Mouse (Mus musculus) embryonic stem cell, embryonic (primary cell): ENCODE measurements at regions not wholly inside any gene's neighbourhood (a gene's known extent, or its start where the extent isn't known, plus 50 kb on each side); places are given as distances from the start of the nearest gene placed in this dataset.

Experiments used
- CTCF ChIA-PET, 4 experiments: fragments of 300-600 bp in 2 of 4; fragments of 350-600 bp in 2 of 4; sonication (Branson Sonifier 250); formaldehyde crosslinking; loops; one replicate each; lab custom pipeline; 2022; ENCODE audit warnings: inconsistent platforms in 2 of 4; lab: Charles Lee
- POLR2A ChIA-PET, 4 experiments: fragments of 300-600 bp in 2 of 4; fragments of 350-600 bp in 2 of 4; sonication (Branson Sonifier 250); formaldehyde crosslinking; loops; one replicate each; lab custom pipeline; 2022; ENCODE audit warnings: antibody characterized with exemption in 4 of 4, inconsistent platforms in 1 of 4; lab: Charles Lee

DNA sequence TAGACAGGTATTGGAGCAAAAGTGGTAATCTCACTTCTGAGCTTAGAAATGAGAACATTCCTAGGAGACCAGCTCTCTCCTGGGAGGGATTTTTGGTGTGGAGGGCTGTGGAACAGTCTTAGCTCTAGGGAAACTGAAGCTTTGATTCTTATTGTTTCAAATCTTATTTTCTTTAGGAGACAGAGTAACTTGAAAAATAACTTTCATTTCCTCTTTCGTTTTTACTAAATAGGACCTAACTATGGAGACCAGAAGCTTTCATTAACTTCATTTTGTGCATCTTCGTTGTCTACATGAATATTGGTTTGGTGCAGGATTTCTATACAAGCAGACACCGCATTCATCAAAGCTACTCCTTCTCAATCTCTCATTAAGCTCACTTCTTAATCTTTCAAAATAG is 1010.5 kb upstream of the Msl3l2 start:
- POLR2A ChIA-PET, result no interaction called here
- CTCF ChIA-PET, result no interaction called here

DNA sequence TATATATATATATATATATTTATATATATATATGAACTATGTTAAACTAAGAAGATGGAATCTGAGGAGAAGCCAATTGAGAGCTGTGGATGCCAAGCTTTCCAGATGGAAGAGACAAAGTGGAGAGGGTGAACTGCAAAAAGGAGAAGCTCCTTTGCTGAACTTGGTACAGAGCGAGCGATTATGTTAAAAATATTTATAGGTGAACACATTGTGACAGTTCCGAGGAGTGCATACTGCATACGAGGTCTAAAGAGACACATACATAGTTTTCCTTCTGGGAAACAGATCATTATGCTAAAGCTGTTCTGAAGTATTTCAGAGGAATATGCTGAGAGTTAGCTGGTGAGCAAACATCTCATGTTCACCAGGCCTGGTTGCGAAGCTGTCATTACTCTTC is 1009.5 kb upstream of the Msl3l2 start:
- ChIA-PET CTCF (no interaction called here), POLR2A (no interaction called here)

DNA sequence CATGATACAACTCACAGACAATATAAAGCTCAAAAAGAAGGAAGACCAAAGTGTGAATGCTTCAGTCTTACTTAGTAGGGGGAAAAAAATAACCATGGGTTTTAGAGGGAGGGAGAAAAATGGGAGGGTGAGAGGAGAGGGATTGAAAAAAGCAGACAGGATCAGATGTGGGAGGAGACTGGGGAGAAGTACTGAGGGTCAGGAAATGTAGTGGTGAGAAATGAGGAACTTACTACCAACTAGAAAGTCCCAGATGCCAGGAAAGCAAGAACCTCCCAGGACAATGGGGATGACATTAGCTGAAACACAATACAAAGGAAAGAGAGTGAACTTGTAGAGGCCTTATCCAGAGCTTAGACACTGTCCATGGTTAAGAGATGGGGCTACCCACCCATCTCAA is 1008.4 kb upstream of the Msl3l2 start:
- ChIA-PET POLR2A (no interaction called here), CTCF (interaction anchor here in 1 of 4 experiments (0.5 kb wide), 1 partner anchor 47 kb away, joined by 3 read pairs; no protein-coding TSS in a partner anchor)

DNA sequence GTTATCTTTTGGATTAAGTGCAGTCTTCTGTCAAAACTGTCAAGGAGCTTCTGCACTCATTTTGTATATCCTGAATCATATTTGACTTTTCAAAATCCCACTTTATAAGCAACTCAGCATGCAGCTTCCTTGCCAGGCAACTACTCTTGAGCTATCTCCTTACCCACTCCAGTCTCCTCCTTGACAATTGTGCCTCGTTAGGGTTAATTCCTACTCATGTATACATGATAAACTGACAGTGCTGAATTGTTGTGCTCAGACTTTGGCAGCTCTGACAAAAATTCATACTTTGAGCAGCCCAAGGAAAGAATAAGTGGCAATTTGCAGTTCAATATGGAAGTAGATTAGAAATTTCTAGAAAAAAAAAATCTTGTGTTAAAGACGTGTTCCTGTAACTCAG is 994.5 kb upstream of the Msl3l2 start:
- ChIA-PET POLR2A (no interaction called here), CTCF (no interaction called here)

DNA sequence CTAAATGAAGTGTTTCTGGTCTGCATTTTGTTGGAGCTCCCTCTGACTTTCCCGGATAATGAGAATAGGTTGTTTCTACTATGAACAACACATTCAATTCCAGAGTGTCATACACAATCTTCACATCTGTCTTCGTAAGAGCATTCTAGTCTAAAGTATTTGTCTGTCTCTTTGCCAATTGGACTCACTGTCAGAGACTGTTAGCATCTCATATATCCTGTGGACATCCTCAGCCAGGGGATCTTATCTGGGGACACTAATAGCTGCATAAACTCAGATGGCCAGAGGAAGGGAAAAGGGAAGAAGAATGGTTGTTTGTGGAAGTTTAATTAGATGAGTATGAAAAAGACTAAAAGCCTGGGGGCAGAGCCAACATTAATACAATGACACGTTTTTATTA is 958.5 kb upstream of the Msl3l2 start:
- CTCF ChIA-PET, result no interaction called here
- POLR2A ChIA-PET, result no interaction called here

DNA sequence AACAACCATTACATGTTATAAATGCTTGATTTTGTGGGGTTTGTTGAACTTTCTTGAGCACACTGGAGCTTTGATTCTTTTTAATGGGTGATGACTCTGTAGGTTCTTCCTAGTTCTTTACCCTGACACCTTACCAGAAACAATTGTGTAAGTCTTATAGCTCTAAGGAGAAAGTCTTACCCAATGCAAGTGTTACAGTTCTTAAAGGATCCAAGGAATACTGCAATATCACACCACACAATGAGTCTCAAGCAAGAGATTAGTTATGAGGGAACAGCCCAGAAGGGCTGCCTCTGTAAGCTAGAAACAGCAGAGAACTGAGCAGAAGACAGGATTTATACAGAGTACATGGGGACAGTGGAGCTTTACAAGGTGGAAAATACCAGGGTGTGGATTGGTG is 914.5 kb upstream of the Msl3l2 start:
- ChIA-PET CTCF (no interaction called here), POLR2A (no interaction called here)

DNA sequence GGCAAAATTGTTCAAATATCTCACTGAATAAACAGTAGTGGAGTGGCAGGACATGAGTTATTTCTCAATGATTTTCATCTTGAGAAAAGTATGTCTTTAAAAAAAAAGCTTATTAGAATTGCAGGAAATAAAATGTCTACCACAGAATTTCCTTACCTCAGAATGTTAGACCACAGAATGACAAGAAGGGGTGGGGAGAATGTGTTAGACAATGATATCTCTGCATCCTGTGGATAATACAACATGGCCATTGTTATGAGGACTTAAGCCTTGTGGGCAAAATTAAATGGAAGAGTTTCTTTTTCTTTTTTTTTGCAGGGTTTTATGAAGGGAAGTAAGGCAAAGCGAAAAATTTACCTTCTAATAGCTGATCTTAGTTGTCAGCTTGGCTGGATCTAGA is 912.6 kb upstream of the Msl3l2 start:
- ChIA-PET CTCF (no interaction called here), POLR2A (no interaction called here)

DNA sequence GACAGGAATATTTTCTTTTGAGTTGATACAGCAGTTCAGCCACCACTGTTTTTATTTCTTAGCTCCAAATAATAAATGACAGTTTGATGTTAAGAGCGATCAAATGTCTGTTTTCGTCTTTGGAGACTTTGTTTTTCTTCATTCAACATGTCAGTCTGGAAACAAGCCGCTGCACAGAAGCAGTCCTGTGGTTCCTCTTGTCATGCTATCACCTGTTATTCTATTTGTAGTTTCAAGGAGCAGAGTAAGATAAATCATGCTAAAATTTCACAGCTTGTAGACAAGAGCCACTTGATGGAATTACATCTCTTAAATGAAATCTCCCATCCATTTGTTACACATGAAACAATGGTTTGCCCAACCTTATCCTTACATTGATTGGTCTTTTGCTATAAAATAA is 911.5 kb upstream of the Msl3l2 start:
- ChIA-PET CTCF (no interaction called here), POLR2A (no interaction called here)

DNA sequence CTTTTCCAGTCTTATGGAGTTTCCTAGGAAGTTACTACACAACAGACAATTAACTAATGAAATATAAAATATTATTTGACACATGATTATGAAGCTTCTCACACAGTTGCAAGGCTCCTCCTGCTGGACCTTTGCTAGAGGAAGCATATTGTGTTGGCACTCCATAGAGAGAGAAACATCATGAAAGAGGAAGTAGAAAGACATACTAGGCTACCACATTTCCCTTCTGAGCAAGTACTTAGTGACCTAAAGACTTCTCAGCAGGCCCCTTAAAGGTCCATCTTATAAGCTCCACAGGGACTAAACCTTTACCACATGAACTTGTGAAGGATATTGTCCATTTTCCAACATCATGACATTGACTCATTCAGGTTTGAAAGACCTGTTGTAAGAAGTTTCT is 869.6 kb upstream of the Msl3l2 start:
- CTCF ChIA-PET, result no interaction called here

DNA sequence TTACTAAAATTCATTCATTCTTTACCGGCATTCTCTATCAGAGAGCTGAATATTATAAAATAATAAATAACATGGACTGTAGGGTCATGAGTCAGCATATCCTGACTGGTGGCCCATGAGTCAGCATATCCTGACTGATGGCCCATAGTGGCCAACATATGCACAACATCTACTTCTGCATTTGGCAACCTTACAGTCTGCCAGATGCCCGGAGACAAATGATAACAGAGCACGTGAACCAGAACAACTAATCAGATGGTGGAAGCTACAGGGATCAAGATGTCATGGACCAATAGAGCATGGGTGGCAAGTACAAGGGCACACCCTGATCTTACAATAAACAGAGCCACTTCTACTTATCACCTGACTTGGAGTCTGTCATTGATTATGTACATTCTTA is 849.4 kb upstream of the Msl3l2 start:
- ChIA-PET POLR2A (no interaction called here), CTCF (no interaction called here)

More for the DNA sequence above, 869.6 kb upstream of the Msl3l2 start:
- POLR2A ChIA-PET, result no interaction called here

DNA sequence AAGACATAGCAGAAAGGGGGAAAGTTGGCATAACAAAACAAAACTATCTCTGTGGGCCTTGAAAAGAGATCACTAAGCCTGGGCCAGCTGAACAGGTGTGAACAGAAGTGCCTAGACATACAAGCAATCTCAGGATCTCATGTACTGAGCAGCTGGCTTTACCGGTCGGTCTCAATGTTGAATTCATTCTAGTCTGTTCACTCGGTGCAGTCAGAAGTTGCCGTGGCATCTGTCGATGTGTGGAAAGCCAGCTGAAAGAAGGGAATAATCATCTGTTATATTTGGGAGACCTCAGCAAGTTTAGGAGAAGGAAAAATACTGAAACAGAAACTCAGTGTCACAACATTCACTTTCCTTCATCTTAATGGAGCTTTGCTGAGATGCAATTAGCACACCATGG is 806.6 kb upstream of the Msl3l2 start:
- POLR2A ChIA-PET, result interaction anchor here in 1 of 4 experiments (0.6 kb wide), 1 partner anchor 12 kb away, joined by 8 read pairs; no protein-coding TSS in a partner anchor
- CTCF ChIA-PET, result no interaction called here

DNA sequence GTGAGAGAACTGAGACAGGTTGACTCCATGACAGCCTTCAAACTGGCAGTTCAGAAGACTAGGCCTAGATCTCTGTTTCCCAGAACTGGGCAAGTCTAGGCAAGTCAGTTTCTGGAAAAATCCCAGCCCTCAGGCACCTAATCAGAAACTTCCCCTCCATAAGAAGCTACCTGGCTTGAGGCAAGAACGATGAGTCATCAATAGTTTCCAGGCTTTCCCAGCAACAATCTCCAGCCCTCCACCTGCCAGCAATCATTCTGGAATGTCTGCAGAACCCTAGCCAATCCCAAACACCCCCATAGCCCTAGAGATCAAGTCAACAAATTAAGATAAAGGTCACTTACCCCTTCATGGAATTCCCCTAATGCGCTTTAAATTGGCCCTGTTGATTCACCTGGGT is 772.9 kb upstream of the Msl3l2 start:
- ChIA-PET CTCF (no interaction called here), POLR2A (no interaction called here)

DNA sequence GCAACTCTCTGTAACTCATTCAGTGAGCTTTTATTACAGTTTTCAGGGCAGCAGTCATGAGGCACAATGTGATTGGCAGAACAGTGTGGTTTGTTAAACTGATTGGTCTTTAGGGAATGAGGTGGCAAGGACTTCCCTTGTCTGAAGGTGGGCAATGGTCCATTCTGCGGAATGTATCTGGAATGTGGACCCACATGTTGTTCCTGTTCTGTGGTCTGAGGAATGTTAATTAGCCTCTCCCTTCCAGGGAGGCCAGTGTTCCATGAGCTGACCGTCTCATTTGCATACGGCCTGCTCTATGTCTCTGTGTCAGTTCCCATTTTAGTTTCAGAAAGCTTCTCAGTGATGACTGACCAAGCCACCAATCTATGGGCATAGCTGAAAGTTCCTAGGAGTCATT is 770.7 kb upstream of the Msl3l2 start:
- ChIA-PET CTCF (no interaction called here), POLR2A (no interaction called here)

DNA sequence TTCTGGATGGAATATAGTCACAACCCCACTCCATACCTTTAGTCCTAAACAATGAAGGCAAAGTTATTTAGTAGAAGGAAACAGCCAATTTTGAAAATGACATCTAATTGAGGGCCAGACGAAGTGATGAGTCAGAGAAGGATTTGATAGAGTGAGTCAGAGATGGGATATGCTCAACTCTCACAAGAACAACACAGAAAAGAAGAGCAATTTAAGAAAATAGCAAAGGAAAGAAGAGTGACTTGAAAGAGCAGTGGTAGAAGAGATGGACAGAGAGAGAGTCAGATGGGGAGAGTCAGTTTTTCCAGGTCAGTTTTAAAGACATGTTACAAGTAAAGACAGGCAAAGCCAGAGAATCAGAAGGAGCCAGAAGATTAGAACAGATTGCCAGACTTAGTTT is 758.6 kb upstream of the Msl3l2 start:
- POLR2A ChIA-PET, result no interaction called here
- CTCF ChIA-PET, result no interaction called here
